Mouse (Mus musculus) cerebellum, postnatal 25 days (tissue): ENCODE measurements at regions not wholly inside any gene's neighbourhood (a gene's known extent, or its start where the extent isn't known, plus 50 kb on each side); places are given as distances from the start of the nearest gene placed in this dataset.
A peak's percentile ranks its signal among the peaks of the same experiment; 100 is the strongest.

Experiments used
- DNase-seq, 2 experiments: peaks; one replicate each; pipeline ENCODE4 v3.0.0; 2021; ENCODE audit warnings: mixed read lengths in 2 of 2

GRCm38 (mm10) chr17:80825971-80826730 lies 97.9 kb upstream of the Map4k3 start:
- DNase-seq: no peak

GRCm38 (mm10) chr17:80825518-80825901 lies 97.2 kb upstream of the Map4k3 start:
- DNase-seq: no peak

DNA sequence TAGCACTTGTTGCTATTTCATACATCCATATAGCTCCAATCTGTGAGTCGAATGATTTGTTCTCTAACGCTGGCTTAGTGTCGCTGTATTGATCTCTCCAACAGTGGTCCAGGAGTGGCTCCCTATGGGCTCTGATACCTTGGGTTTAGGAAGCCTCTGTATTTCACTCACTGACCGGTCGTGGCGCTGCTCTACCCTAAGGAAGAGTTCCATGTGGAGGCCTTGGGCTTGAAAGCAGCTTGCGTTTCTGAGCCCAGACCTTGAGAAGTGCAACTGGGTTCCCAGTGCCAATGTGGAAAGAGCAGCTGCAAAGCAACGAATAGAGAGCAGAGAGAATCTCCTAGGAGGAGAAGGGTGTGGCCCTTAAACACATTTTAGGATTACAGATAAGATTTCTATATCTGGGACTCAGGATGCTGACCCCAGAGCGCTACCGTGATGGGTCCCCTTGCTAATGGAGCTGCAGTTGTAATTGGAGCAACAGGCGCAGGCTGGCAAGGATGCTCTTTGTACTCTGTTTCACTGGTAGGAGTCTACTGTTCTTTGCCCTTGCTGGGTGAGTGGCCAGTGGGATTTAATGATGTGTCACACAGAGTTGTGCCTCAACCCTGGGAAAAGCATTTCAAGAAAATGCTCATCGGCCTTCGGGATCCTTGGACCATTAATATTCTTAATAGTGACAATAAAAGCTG lies 96.7 kb upstream of the Map4k3 start:
- DNase-seq: no peak

DNA sequence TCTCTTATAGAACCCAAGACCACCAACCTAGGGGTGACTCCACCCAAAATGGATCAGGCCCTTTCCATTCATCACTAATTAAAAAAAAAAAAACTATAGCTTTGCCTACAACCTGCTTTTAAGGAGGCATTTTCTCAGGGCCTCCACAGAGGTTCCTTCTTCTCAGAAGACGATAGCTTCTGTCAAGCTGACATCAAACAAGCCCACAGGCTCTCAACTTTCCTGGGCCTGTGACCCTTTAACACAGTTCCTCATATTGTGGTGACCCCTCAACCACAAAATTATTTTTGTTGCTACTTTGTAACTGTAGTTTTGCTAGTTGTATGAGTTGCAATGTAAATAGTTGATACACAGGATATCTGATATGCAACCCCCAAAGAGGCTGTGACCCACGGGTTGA lies 96.0 kb upstream of the Map4k3 start:
- no peak for DNase-seq

DNA sequence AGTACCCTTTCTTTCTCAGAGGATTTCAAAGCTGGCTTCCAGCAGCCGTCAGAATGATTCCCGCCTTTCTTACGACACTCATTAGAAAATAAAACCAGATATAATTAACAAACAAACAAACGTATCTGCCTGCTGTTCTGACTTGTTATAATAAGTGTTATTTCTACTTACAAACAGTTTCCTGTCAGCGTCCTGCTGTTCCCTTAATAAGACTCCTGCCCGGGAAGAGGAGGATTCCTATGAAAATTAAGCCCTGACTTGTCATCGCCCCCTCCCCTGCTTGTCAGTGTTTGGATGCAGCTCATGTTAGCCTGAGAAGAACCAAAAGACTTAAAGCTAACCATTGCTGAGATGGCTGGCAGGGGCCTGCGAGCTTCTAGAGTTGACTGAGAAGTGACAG lies 92.6 kb upstream of the Map4k3 start:
- no peak for DNase-seq

GRCm38 (mm10) chr17:80818477-80819028 lies 90.3 kb upstream of the Map4k3 start:
- no peak for DNase-seq

DNA sequence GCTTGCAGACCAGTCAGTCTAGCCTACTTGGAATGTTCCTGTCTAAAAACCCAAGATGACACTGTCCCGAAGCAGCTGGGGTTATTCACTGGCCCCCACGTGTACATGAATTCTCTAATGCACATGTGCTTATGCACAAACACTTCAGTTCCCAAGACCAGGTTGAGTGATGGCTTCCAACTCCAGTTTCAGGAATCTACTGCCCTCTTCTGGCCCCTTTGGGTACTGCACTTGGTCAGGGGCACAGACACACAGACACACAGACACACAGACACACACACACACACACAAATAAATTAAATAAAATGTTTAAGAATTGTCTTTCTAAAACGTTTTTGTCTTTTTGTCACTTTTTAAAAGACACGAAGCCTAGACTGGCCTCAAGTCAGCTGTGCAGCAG lies 87.5 kb upstream of the Map4k3 start:
- peak in 1 of 2 experiments; percentile 46 for DNase-seq

DNA sequence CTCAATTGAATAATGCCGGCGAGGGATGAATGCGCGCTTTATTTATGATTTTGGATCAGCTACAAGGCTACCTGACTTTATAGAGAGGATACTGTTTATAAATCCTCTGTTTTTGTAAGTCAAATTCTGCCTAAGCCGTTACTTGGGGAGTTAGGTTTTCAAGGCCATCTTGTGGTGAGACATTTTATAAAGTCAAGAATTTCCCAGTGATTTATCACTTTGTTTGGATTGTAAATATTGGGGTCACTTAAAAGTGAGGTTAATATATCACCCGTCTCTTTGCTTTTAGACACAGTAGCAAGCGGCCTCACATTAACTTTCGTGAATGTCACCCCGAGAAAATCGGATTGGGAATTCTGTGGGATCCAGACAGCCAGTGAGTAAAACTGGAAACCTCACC lies 84.9 kb upstream of the Map4k3 start:
- no peak for DNase-seq

DNA sequence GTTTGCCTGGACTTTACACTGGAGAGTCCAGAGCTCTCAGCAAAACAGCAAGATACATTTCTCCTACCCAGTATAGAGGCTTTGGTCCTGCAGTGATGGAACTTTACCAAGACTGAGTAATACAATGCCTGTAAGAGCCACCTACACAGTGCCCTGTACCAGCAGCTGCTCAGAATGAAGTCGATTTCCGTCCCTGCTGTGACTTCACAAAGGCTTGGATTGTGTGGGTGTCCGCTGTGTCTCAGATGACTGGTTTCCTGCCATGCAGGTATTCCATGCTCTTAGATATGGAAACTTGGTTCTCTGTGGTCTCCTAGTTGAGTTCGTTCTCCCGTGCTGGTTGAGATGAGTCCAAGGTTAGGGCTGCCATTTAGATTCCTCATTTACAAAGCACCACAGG lies 81.0 kb upstream of the Map4k3 start:
- DNase-seq: peak; percentile 69 to 72

DNA sequence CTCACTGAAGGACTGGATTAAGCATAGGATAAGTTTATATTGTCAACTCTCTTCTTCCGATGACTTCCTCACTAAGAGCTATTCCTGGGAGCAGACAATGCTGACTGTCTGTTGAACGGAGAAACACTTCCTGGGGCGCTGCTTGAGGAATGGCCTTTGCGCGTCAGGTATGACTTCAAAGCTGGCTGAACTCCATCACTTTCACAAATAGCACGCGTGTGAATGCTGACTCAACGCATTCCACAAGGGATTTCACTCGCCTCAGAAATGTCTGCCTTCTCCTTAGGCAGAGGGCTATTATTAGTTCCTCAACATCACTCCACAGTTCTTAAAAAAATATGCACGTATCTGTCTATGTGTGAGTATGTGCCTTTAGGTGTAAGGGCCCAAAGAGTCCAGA lies 79.8 kb upstream of the Map4k3 start:
- peak in 1 of 2 experiments; percentile 26 for DNase-seq

- no peak for DNase-seq
Measured at GRCm38 (mm10) chr17:80803361-80803915, 75.2 kb upstream of the Map4k3 start.

DNA sequence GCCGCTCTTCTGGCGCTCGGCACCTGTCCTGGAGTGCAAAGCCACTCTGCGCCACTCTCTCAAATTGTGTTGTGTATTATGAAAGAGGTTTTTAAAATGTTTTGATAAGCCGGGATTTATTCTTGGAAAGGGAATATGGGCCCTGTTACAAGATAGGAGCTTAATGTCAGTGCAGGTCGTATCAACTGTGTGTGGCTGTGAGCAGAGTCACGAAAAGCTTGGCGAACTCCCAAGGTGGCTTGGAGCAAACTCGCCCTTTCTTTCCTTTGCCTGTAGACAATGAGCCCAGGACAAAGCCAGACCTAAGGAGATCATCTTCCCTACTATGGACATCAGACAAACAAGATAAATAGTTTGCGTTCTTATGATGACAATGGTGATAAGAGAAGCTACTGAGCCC lies 74.3 kb upstream of the Map4k3 start:
- DNase-seq: peak; percentile 70 to 83

- DNase-seq: peak; percentile 40 to 50
Measured at GRCm38 (mm10) chr17:80801991-80802390, 73.7 kb upstream of the Map4k3 start.

GRCm38 (mm10) chr17:80801451-80801983 lies 73.2 kb upstream of the Map4k3 start:
- DNase-seq: peak; percentile 85 to 90

DNA sequence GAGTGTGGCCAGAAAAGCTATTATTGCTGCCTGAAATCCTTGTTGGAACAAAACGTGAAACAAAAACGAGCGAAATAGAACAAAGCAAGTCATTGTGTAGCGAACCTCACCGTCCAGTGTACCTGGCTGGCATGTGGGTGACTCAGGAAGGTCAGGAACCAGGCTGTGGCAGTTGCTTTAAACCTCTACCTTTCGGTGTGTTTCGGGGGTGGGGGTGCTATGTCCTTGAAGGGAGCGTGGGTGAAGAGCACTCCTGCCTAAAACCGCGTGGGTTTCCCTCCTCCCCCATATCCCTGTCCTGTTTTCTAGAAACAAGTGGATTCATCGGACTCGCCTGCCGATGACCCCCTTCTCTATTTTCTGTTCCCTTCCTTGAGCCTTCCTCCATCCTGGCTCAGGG lies 72.6 kb upstream of the Map4k3 start:
- DNase-seq: peak; percentile 48 to 54

DNA sequence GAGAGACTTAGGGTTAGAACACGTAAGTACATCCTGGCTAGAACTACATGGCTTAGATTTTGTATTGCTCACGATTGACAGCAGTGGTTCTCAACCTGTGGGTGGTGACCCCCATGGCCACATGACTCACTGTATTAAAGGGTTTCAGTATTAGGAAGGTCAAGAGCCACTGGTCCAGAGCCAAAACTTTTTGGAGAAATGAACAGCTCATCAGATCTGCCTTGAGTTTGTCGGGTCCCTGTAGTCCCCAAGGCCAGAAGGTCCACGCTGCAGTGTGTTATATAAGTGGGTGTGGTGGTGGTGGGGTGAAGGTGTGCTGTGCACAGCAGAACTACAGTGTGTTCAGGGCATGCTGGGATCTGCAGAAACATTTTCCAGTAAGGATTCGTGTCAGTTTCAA lies 72.2 kb upstream of the Map4k3 start:
- DNase-seq: peak; percentile 29 to 33

DNA sequence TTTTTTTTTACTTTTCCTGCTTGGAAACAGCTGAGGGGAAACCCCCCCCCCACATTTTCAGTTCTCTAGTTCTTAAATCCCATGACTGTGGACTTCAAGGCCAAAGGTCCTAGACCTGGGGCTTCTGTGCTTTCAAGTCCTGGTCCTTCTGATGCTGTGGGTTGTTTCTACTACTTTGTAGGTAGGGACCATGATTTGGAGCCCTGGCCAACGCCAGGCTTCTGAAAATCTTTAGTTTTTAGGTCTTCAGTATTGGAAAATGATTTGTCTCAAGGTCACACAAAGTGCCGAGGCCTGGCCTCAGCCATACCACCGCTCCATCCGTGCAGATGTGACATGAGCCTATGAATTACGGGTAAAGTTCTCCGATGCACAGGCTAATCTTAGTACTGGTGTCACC lies 70.8 kb upstream of the Map4k3 start:
- DNase-seq: no peak

- no peak for DNase-seq
Measured at GRCm38 (mm10) chr17:80798281-80798980, 70.1 kb upstream of the Map4k3 start.

GRCm38 (mm10) chr17:80796790-80797189 lies 68.5 kb upstream of the Map4k3 start:
- peak; percentile 66 to 72 for DNase-seq

DNA sequence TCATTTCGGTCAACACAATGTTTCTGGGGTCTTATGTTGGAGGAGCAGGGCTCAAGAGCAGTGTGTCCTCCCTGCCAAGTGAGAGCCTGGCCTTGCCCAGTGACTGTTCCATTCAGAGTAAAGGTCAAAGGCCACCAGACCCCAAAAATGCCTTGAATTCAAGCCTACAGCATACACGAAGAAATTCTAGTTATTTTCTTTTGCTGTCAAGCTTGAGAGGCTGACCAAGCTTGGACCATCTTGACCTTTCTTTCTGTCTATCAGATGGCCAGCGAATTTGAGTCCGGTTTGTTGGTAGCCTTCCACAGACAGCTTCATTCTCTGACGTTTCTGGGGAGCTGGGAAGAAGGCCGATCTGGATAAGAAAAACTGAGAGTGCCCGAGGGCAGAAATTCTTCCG lies 68.1 kb upstream of the Map4k3 start:
- no peak for DNase-seq

- DNase-seq: no peak
Measured at GRCm38 (mm10) chr17:80795453-80796105, 67.3 kb upstream of the Map4k3 start.

DNA sequence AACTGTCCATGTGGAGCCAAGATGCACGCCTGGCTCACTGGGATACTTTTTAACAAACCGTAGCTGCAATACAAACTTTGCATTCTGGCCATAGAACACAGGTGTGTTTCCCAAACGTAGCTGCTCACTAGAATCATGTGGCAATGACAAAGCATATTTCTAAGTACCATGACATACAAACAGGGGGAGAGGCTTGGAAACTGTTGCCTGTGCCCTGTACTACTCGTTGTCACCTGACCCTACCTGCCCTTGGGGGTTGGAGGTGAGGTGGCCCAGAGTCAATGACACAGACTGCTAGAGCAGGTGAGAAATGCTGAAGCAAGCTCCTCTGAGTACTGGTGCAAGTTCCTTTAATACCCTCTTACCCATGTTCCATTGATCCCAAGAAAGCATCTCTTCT lies 64.3 kb upstream of the Map4k3 start:
- DNase-seq: no peak
